Mouse (Mus musculus) ES-E14 (cell line): ENCODE results near the gene Itpk1.

Experiments used
- CHD2 ChIP-seq: IDR thresholded peaks from 2 replicates; pipeline ENCODE4 v1.6.1; 2014; ENCODE audit warnings: mild to moderate bottlenecking, low read depth, low read length, inconsistent platforms
- ZNF384 ChIP-seq: IDR thresholded peaks from 2 replicates; pipeline ENCODE4 v1.6.1; 2012; ENCODE audit warnings: low read depth, low read length, inconsistent platforms

GRCm38 (mm10) chr12:102631690-102632089, 73.0 kb downstream of the Itpk1 start:
- no peak for TF ChIP-seq CHD2
- TF ChIP-seq ZNF384 = no peak
